Comparison of ENCODE assay signal across 8 mouse cellular contexts in genomic region chr9:121366864-121367245, GRCm38 (mm10).
DNase-seq lines count a peak whose midpoint lies in the region; ATAC-seq and TF ChIP-seq lines count a peak whose summit lies in the region.

No protein-coding gene starts in this region.

- no peak overlapping the region for H3K4me2 ChIP-seq in hindbrain, embryonic 12.5 days (replicated peaks)

- no peak for TF ChIP-seq CTCF in testis, adult 2 months (IDR thresholded peaks at IDR 0.05; ENCODE audit: control insufficient read depth, insufficient read depth, insufficient replicate concordance, low read depth, low read length)
- no peak for TF ChIP-seq CTCF in thymus, adult 2 months (IDR thresholded peaks at IDR 0.05; ENCODE audit: borderline replicate concordance, control insufficient read depth, extremely low read depth, insufficient read depth, low read length, poor library complexity)

- no peak overlapping the region for H3K9ac ChIP-seq in hindbrain, embryonic 12.5 days

- H3K9me3 ChIP-seq in hindbrain, embryonic 12.5 days (replicated peaks): no peaks in the 10 kb centered on the region

- no peak for TF ChIP-seq POLR2A in testis, adult 2 months (IDR thresholded peaks at IDR 0.05; ENCODE audit: control insufficient read depth, low read depth, low read length)
- TF ChIP-seq POLR2A in thymus, adult 2 months (IDR thresholded peaks at IDR 0.05; ENCODE audit: control insufficient read depth, extremely low read depth, insufficient read depth, low read length, poor library complexity): no peak

- no peak for ATAC-seq in hindbrain, embryonic 12.5 days (ENCODE audit: low FRiP score)

- H3K27me3 ChIP-seq in testis, adult 2 months (ENCODE audit: control insufficient read depth, insufficient read depth, low read length): no peaks in the 10 kb centered on the region
- H3K27me3 ChIP-seq in hindbrain, embryonic 12.5 days: no peaks in the 10 kb centered on the region
- no peaks in the 10 kb centered on the region for H3K27me3 ChIP-seq in thymus, adult 2 months (ENCODE audit: control insufficient read depth, insufficient read depth, low read length)

- H3K27ac ChIP-seq in testis, adult 2 months (ENCODE audit: control insufficient read depth, insufficient read depth, low read depth, low read length): peak overlapping the region; percentile 32; the same call in 1 of the 2 replicates
- H3K27ac ChIP-seq in hindbrain, embryonic 12.5 days: peak overlapping the region; percentile 78
- H3K27ac ChIP-seq in thymus, adult 2 months (ENCODE audit: control insufficient read depth, insufficient read depth, low read length): no peak overlapping the region

- 71% methylated on average over 12 of the region's 12 CpGs for WGBS in hindbrain, embryonic 12.5 days
- 88% methylated on average over 12 of the region's 12 CpGs for WGBS in thymus, adult 2 months

- DNase-seq in heart, adult 11 months: peak; percentile 97
- DNase-seq in heart, postnatal 4 days: no peak
- no peak for DNase-seq in testis, postnatal 10 days (ENCODE audit: low spot score)
- no peak for DNase-seq in thymus, adult 2 months
- DNase-seq in urinary bladder, postnatal 10 days (ENCODE audit: low spot score): no peak
- no peak for DNase-seq in right cerebral cortex, adult 2 months (ENCODE audit: low spot score in 2 of 2)

- no peaks in the 10 kb centered on the region for H3K36me3 ChIP-seq in testis, adult 2 months (ENCODE audit: control insufficient read depth, insufficient read depth, low read length)
- peaks cover 18% of the 10 kb centered on the region for H3K36me3 ChIP-seq in hindbrain, embryonic 12.5 days
- H3K36me3 ChIP-seq in thymus, adult 2 months (ENCODE audit: control insufficient read depth, insufficient read depth, low read length): peaks cover 4% of the 10 kb centered on the region; the same call in 1 of the 2 replicates

- peak overlapping the region; percentile 56 for H3K4me3 ChIP-seq in testis, adult 2 months (ENCODE audit: control insufficient read depth, low read depth, low read length)
- no peak overlapping the region for H3K4me3 ChIP-seq in hindbrain, embryonic 12.5 days
- no peak overlapping the region for H3K4me3 ChIP-seq in thymus, adult 2 months (ENCODE audit: control insufficient read depth, insufficient read depth, low read length)

- H3K4me1 ChIP-seq in testis, adult 2 months (ENCODE audit: control insufficient read depth, insufficient read depth, low read length): peaks cover 12% of the 10 kb centered on the region
- peaks cover 54% of the 10 kb centered on the region for H3K4me1 ChIP-seq in hindbrain, embryonic 12.5 days
- peaks cover 49% of the 10 kb centered on the region for H3K4me1 ChIP-seq in thymus, adult 2 months (replicated peaks; ENCODE audit: control insufficient read depth, insufficient read depth, low read length)
